ENCODE assay signal across 35 mouse cellular contexts in the genomic region with DNA sequence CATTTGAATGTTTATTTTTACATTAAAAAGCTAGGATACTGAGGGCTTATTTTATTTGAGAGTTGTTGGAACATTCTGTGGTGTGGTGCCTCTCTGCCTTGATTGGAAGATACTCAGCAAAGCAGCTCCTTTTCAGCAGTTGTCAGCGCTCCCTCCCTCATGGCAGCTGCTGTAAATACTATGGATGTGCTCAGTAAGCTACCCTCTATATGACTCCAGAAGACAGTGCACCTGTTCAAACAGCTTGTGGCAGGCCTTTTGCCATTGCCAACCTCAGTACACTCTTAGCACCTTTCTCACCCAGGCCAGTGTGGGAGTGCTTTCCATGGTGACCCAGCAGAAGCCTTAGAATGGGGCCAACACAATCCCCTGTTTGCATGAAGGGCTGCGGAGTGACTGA. TPM values are rescaled to one million over a fixed set of nuclear protein-coding genes. Genes with fewer than 3 reads are reported as not detected.
"Had no signal": no experiment of that assay in that cellular context is flagged by ENCODE, and none has a peak within 500 bp of the region (broad histone marks: within the 10 kb centered on the region; RNA-seq: fewer than 3 reads in every experiment).

No protein-coding gene starts in this region.

- H3K9ac ChIP-seq: limb, embryonic 12.5 days; limb, embryonic 13.5 days; limb, embryonic 15.5 days; liver, embryonic 12.5 days; liver, embryonic 13.5 days; liver, embryonic 14.5 days; liver, embryonic 15.5 days; liver, postnatal 0 days; lung, embryonic 14.5 days; lung, embryonic 15.5 days; midbrain, embryonic 12.5 days; midbrain, embryonic 13.5 days; midbrain, embryonic 15.5 days; neural tube, embryonic 12.5 days had no signal

- DNase-seq: left cerebral cortex, postnatal 4 days; liver; liver, embryonic 13.5 days; liver, postnatal 0 days; lung, adult 18-20 months; lung, adult 2 months; lung, embryonic 14.5 days; lung, postnatal 10 days; lung, postnatal 14 days; lung, postnatal 36 days; lung, postnatal 4 days; midbrain, embryonic 14.5 days had no signal

- H3K36me3 ChIP-seq: limb, embryonic 12.5 days; limb, embryonic 13.5 days; limb, embryonic 15.5 days; liver, embryonic 12.5 days; liver, embryonic 13.5 days; liver, embryonic 15.5 days; lung, embryonic 15.5 days; midbrain, embryonic 10.5 days; midbrain, embryonic 12.5 days; midbrain, embryonic 13.5 days; midbrain, embryonic 15.5 days; neural tube, embryonic 12.5 days had no signal

- H3K4me1 ChIP-seq: limb, embryonic 12.5 days; limb, embryonic 13.5 days; limb, embryonic 15.5 days; liver, embryonic 12.5 days; liver, embryonic 13.5 days; liver, embryonic 15.5 days; lung, embryonic 15.5 days; megakaryocyte, embryonic 14.5 days; midbrain, embryonic 10.5 days; midbrain, embryonic 12.5 days; midbrain, embryonic 13.5 days; midbrain, embryonic 15.5 days; neural tube, embryonic 12.5 days had no signal

- H3K4me2 ChIP-seq: limb, embryonic 12.5 days; limb, embryonic 13.5 days; limb, embryonic 15.5 days; liver, embryonic 11.5 days; liver, embryonic 12.5 days; liver, embryonic 13.5 days; liver, embryonic 15.5 days; lung, embryonic 14.5 days; lung, embryonic 15.5 days; midbrain, embryonic 11.5 days; midbrain, embryonic 12.5 days; midbrain, embryonic 13.5 days; midbrain, embryonic 15.5 days; neural tube, embryonic 12.5 days had no signal

- H3K27me3 ChIP-seq: limb, embryonic 12.5 days; limb, embryonic 13.5 days; limb, embryonic 15.5 days; liver, embryonic 12.5 days; liver, embryonic 13.5 days; liver, embryonic 15.5 days; lung, embryonic 15.5 days; megakaryocyte, embryonic 14.5 days; midbrain, embryonic 12.5 days; midbrain, embryonic 13.5 days; midbrain, embryonic 15.5 days; neural tube, embryonic 12.5 days had no signal

- H3K4me3 ChIP-seq: left cerebral cortex, adult 2 months; limb, embryonic 12.5 days; limb, embryonic 13.5 days; limb, embryonic 15.5 days; liver, embryonic 12.5 days; liver, embryonic 13.5 days; liver, embryonic 15.5 days; lung, embryonic 15.5 days; megakaryocyte, embryonic 14.5 days; midbrain, embryonic 10.5 days; midbrain, embryonic 12.5 days; midbrain, embryonic 13.5 days; midbrain, embryonic 15.5 days; neural tube, embryonic 12.5 days had no signal

- ATAC-seq: liver, embryonic 12.5 days; liver, postnatal 0 days; lung, postnatal 0 days; midbrain, embryonic 13.5 days; midbrain, embryonic 15.5 days; midbrain, embryonic 16.5 days had no signal

- H3K27ac ChIP-seq: left cerebral cortex, adult 2 months; limb, embryonic 12.5 days; limb, embryonic 13.5 days; limb, embryonic 15.5 days; liver, embryonic 12.5 days; liver, embryonic 13.5 days; liver, embryonic 14.5 days; liver, embryonic 15.5 days; lung, embryonic 15.5 days; macrophage; midbrain, embryonic 10.5 days; midbrain, embryonic 12.5 days; midbrain, embryonic 13.5 days; midbrain, embryonic 15.5 days; neural tube, embryonic 12.5 days had no signal

- H3K9me3 ChIP-seq: limb, embryonic 12.5 days; limb, embryonic 15.5 days; liver, embryonic 12.5 days; liver, embryonic 13.5 days; liver, embryonic 15.5 days; lung, embryonic 15.5 days; midbrain, embryonic 10.5 days; midbrain, embryonic 12.5 days; midbrain, embryonic 13.5 days; midbrain, embryonic 15.5 days; neural tube, embryonic 12.5 days had no signal

RNA-seq across cellular contexts. Expression of gene Ccdc73, which starts 32.4 kb away (rescaled TPM):
- total RNA-seq: left cerebral cortex, postnatal 14 days; left cerebral cortex, postnatal 25 days; megakaryocyte-erythroid progenitor cell, adult 5-6 weeks had no signal
- polyA plus RNA-seq: liver, adult 2 months; lung, adult 2 months had no signal
